8 mouse cellular contexts compared by ENCODE assay signal in the genomic region with DNA sequence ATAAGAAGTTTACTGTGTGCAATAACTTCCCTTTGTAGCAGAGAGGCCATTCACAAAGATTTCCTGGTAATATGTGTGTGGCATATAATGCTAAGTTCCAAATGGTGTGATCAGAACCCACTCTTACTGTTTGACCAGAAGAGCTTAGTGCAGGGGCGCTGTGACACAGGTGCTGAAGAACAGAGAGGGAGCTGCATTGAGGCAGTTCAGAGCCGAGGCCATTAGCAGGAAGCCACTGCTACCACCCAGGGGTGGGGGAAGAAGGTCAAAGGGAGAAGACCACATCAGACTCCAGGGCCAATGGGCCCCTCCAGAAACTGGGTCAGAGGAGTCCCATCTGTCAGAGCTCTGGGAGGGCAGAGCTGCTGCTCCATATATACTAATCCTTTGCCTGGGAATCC. TPM values are rescaled to one million over a fixed set of nuclear protein-coding genes. Genes with fewer than 3 reads are reported as not detected.
DNase-seq lines count a peak whose midpoint lies in the region; ATAC-seq lines count a peak whose summit lies in the region.

No protein-coding gene starts in this region.

- H3K4me3 ChIP-seq in forebrain, embryonic 14.5 days (ENCODE audit: low read depth, low read length): 0 out of 2 replicates have a peak overlapping the region, but pooled peaks have one; percentile 94
- H3K4me3 ChIP-seq in limb, embryonic 15.5 days: peak overlapping the region; percentile 97; the same call in 1 of the 2 replicates

- no peak for ATAC-seq in forebrain, embryonic 14.5 days
- no peak for ATAC-seq in limb, embryonic 15.5 days (ENCODE audit: insufficient number of reproducible peaks, low FRiP score, low TSS enrichment, low read depth)

- no peaks in the 10 kb centered on the region for H3K9me3 ChIP-seq in forebrain, embryonic 14.5 days (replicated peaks; ENCODE audit: control insufficient read depth, low read length)
- H3K9me3 ChIP-seq in limb, embryonic 15.5 days: no peaks in the 10 kb centered on the region

- H3K4me2 ChIP-seq in forebrain, embryonic 14.5 days (ENCODE audit: low read length): peak overlapping the region; percentile 76
- H3K4me2 ChIP-seq in limb, embryonic 15.5 days: peak overlapping the region; percentile 75; the same call in 1 of the 2 replicates

- no peak overlapping the region for H3K27ac ChIP-seq in forebrain, embryonic 14.5 days (ENCODE audit: low read depth, low read length)
- no peak overlapping the region for H3K27ac ChIP-seq in limb, embryonic 15.5 days

- H3K4me1 ChIP-seq in forebrain, embryonic 14.5 days (ENCODE audit: control insufficient read depth, insufficient read depth, low read length): peaks cover 15% of the 10 kb centered on the region
- H3K4me1 ChIP-seq in limb, embryonic 15.5 days: peaks cover 19% of the 10 kb centered on the region

- WGBS in forebrain, embryonic 14.5 days: 29% methylated on average over 2 of the region's 2 CpGs
- WGBS in limb, embryonic 15.5 days: 41% methylated on average over 2 of the region's 2 CpGs

- peak overlapping the region; percentile 93 for H3K9ac ChIP-seq in forebrain, embryonic 14.5 days (ENCODE audit: low read length)
- no peak overlapping the region for H3K9ac ChIP-seq in limb, embryonic 15.5 days

- peak; percentile 42 to 53 for DNase-seq in B cell, adult 2 months
- peak; percentile 23 for DNase-seq in Muller cell, postnatal 12 days (ENCODE audit: inconsistent ontology term)
- no peak for DNase-seq in forebrain, embryonic 14.5 days (ENCODE audit: low spot score)
- peak; percentile 88 for DNase-seq in retina, postnatal 1 day
- DNase-seq in adrenal gland, postnatal 14 days: no peak
- no peak for DNase-seq in adrenal gland, postnatal 25 days
- no peak for DNase-seq in adrenal gland, postnatal 36 days

- H3K36me3 ChIP-seq in forebrain, embryonic 14.5 days (ENCODE audit: control insufficient read depth, insufficient read depth, low read length): no peaks in the 10 kb centered on the region
- no peaks in the 10 kb centered on the region for H3K36me3 ChIP-seq in limb, embryonic 15.5 days

- H3K27me3 ChIP-seq in forebrain, embryonic 14.5 days (replicated peaks; ENCODE audit: control insufficient read depth, insufficient read depth, low read length): no peaks in the 10 kb centered on the region
- no peaks in the 10 kb centered on the region for H3K27me3 ChIP-seq in limb, embryonic 15.5 days

RNA-seq across cellular contexts. Expression of gene Dgkd, which starts 1.8 kb away (rescaled TPM):
- polyA plus RNA-seq in forebrain, embryonic 14.5 days (2014; fragmentation: Nextera tagmentation; extraction: Ambion mirVana): 31.7 and 49.8 TPM in 2 replicates
- 24.4 and 25.2 TPM in 2 replicates for polyA plus RNA-seq in limb, embryonic 15.5 days (2015; fragmentation: Nextera tagmentation; extraction: Ambion mirVana)
- total RNA-seq in adrenal gland, postnatal 14 days (2021): 81.6 and 129 TPM in 2 replicates
- total RNA-seq in adrenal gland, postnatal 25 days (2021): 54.7 and 62.5 TPM in 2 replicates
- total RNA-seq in adrenal gland, postnatal 36 days (2021): 10 to 100 TPM; 66.0 to 74.1 TPM

RNA-seq across cellular contexts. Expression of gene Sag, which starts 51.4 kb away (rescaled TPM):
- 1.0 and 1.1 TPM in 2 replicates for polyA plus RNA-seq in forebrain, embryonic 14.5 days (2014; fragmentation: Nextera tagmentation; extraction: Ambion mirVana)
- polyA plus RNA-seq in limb, embryonic 15.5 days (2015; fragmentation: Nextera tagmentation; extraction: Ambion mirVana): 1.3 and 1.8 TPM in 2 replicates
- total RNA-seq in adrenal gland, postnatal 14 days (2021): 1.7 and 2.2 TPM in 2 replicates
- 4.0 and 5.2 TPM in 2 replicates for total RNA-seq in adrenal gland, postnatal 25 days (2021)
- total RNA-seq in adrenal gland, postnatal 36 days (2021): 1 to 10 TPM; 1.5 to 3.3 TPM

Comparison
In these comparisons a context has a peak if more than half of its experiments do, and no peak if none do; other contexts are left out.
1. DNase-seq: peak in B cell, adult 2 months (2 of 2), Muller cell, postnatal 12 days (single experiment) and retina, postnatal 1 day (single experiment); none in forebrain, embryonic 14.5 days (single experiment), adrenal gland, postnatal 14 days (single experiment), adrenal gland, postnatal 25 days (single experiment) and adrenal gland, postnatal 36 days (0 of 2).